Mouse (Mus musculus): ENCODE measurements around the gene Nos2. TPM values are rescaled to one million over a fixed set of nuclear protein-coding genes. Genes with fewer than 3 reads are reported as not detected.

Gene Nos2
- total and polyA plus RNA-seq, 3 experiments, result not detected

DNA sequence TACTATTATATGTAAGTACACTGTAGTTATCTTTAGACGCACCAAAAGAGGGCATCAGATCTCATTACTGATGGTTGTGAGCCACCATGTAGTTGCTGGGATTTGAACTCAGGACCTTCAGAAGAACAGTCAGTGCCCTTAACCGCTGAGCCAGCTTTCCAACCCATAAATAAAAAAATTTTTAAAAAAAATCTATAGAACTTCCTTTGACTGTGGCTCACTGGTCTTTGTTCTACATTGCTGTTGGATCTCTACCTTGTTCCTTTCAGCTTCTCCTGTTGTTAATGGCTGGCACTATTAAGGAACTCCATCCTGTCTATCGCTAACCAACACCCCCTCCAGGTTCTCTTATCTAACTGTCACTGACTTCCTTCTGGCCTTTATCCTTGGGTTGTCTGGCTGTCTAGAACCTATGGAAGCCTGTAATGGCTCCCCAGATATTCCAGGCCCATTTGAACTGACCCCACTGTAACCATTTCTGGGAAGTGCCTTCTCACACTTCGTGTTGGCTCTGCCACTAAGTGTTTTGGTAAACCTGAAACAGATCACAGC is 59.6 kb downstream of the Nos2 start (continued):
- TF ChIP-seq RCOR1 (IDR thresholded peaks at IDR 0.05; ENCODE audit: low read depth, low read length) (peak; percentile 84), ZKSCAN1 (IDR thresholded peaks at IDR 0.05; ENCODE audit: low read depth, low read length) (no peak), CTCF (IDR thresholded peaks at IDR 0.05 in 2 of 3, conservative IDR thresholded peaks at IDR 0.05 in 1 of 3; ENCODE audit: control insufficient read depth in 1 of 3, insufficient read depth in 1 of 3, low read depth in 2 of 3, low read length in 3 of 3, poor library complexity in 1 of 3, severe bottlenecking in 1 of 3) (peak in 1 of 3 experiments; percentile 4; a peak in 1 of 6 replicates)

DNA sequence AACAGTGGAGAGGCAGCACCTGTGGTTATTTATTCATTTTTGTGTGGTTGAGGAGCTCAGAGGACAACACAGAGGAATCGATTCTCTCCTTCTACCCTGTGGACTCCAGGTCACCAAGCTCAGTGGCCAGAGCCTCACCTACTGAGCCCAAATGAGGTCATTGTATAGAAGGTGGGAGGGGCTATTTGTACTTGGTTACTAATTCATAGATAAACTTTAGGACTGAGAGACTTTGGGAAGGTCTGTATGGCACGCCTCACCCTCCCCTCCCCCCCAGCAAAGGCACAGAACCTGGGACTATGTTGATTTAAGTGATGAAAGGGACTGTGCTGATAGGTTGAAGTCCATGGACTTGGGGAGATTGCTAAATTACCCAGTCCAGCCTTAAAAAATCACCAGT is 61.5 kb downstream of the Nos2 start:
- Histone ChIP-seq H3K79me2 (ENCODE audit: control insufficient read depth, insufficient read depth, low read length, poor library complexity) (peaks cover 48% of the 10 kb centered on the region), H3K9me3 (replicated peaks; ENCODE audit: insufficient read depth, low read length) (no peaks in the 10 kb centered on the region), H3K36me3 (ENCODE audit: control insufficient read depth in 1 of 2, insufficient read depth in 2 of 2, low read length in 2 of 2) (peaks cover 8 to 45% of the 10 kb centered on the region in 2 experiments), H3K9ac (ENCODE audit: control insufficient read depth, low read depth, low read length, poor library complexity, severe bottlenecking) (peak overlapping the region; percentile 60), H3K4me3 (ENCODE audit: control insufficient read depth in 1 of 2, insufficient read depth in 1 of 2, low read depth in 2 of 2, low read length in 2 of 2) (peak overlapping the region; percentile 66 to 95), H3K27me3 (ENCODE audit: control insufficient read depth in 1 of 2, insufficient read depth in 2 of 2, low read length in 2 of 2) (no peaks in the 10 kb centered on the region), H3K4me1 (ENCODE audit: control insufficient read depth in 1 of 2, insufficient read depth in 2 of 2, low read length in 2 of 2) (peaks cover 37 to 50% of the 10 kb centered on the region in 2 experiments), H3K27ac (ENCODE audit: control insufficient read depth, low read depth, low read length) (peak overlapping the region; percentile 78)
- no peak for TF ChIP-seq ZMIZ1 (IDR thresholded peaks at IDR 0.05; ENCODE audit: low read depth, low read length)
- no peak for TF ChIP-seq MXI1 (IDR thresholded peaks at IDR 0.05; ENCODE audit: low read depth, low read length)
- no peak for TF ChIP-seq MYB (IDR thresholded peaks at IDR 0.05; ENCODE audit: low read depth, low read length)
- TF ChIP-seq POLR2AphosphoS5 (IDR thresholded peaks at IDR 0.05; ENCODE audit: borderline replicate concordance, low read depth, low read length), result no peak
- no peak; the same call in 1 of the 2 replicates for TF ChIP-seq HCFC1 (IDR thresholded peaks at IDR 0.05; ENCODE audit: low read depth, low read length)
- TF ChIP-seq USF1 (IDR thresholded peaks at IDR 0.05; ENCODE audit: low read depth, low read length), result no peak
- no peak for TF ChIP-seq JUND (IDR thresholded peaks at IDR 0.05; ENCODE audit: low read depth, low read length)
- TF ChIP-seq ZKSCAN1 (IDR thresholded peaks at IDR 0.05; ENCODE audit: low read depth, low read length), result no peak
- no peak for TF ChIP-seq TAL1 (IDR thresholded peaks at IDR 0.05; ENCODE audit: low read length)
- TF ChIP-seq MEF2A (IDR thresholded peaks at IDR 0.05; ENCODE audit: extremely low read depth, insufficient replicate concordance, low read depth, low read length, poor library complexity, severe bottlenecking), result no peak
- no peak for TF ChIP-seq E2F4 (IDR thresholded peaks at IDR 0.05; ENCODE audit: borderline replicate concordance, low read depth, low read length)
- no peak; a peak in 1 of 4 replicates for TF ChIP-seq POLR2A (IDR thresholded peaks at IDR 0.05; ENCODE audit: control insufficient read depth in 1 of 2, insufficient read depth in 1 of 2, low read depth in 1 of 2, low read length in 2 of 2, poor library complexity in 1 of 2)
- no peak for TF ChIP-seq SIN3A (IDR thresholded peaks at IDR 0.05; ENCODE audit: low read length)
- TF ChIP-seq BHLHE40 (IDR thresholded peaks at IDR 0.05; ENCODE audit: borderline replicate concordance, low read depth, low read length), result peak; percentile 46
- TF ChIP-seq TCF12 (IDR thresholded peaks at IDR 0.05; ENCODE audit: low read depth, low read length), result no peak
- no peak for TF ChIP-seq MAFK (IDR thresholded peaks at IDR 0.05; ENCODE audit: borderline replicate concordance, low read depth, low read length)
- no peak for TF ChIP-seq GABPA (IDR thresholded peaks at IDR 0.05; ENCODE audit: low read depth, low read length)
- 0 out of 2 replicates have a peak, but pooled peaks have one; percentile 6 for TF ChIP-seq MAX (IDR thresholded peaks at IDR 0.05; ENCODE audit: low read length)
- TF ChIP-seq MYC (IDR thresholded peaks at IDR 0.05; ENCODE audit: low read depth, low read length), result 0 out of 2 replicates have a peak, but pooled peaks have one; percentile 16
- no peak for TF ChIP-seq POLR2AphosphoS2 (IDR thresholded peaks at IDR 0.05; ENCODE audit: low read length)
- no peak for TF ChIP-seq ETS1 (IDR thresholded peaks at IDR 0.05; ENCODE audit: low read depth, low read length)
- no peak for TF ChIP-seq RCOR1 (IDR thresholded peaks at IDR 0.05; ENCODE audit: low read depth, low read length)
- TF ChIP-seq TBP (IDR thresholded peaks at IDR 0.05; ENCODE audit: low read depth, low read length), result no peak
- no peak for TF ChIP-seq CTCF (IDR thresholded peaks at IDR 0.05 in 2 of 3, conservative IDR thresholded peaks at IDR 0.05 in 1 of 3; ENCODE audit: control insufficient read depth in 1 of 3, insufficient read depth in 1 of 3, low read depth in 2 of 3, low read length in 3 of 3, poor library complexity in 1 of 3, severe bottlenecking in 1 of 3)
- DNase-seq (ENCODE audit: low read depth, low spot score), result peak; percentile 58
